Mouse (Mus musculus) forebrain, embryonic 13.5 days (tissue): ENCODE measurements at regions not wholly inside any gene's neighbourhood (a gene's known extent, or its start where the extent isn't known, plus 50 kb on each side); places are given as distances from the start of the nearest gene placed in this dataset.

ENCODE experiments used
- ATAC-seq: fragments of 200-750 bp; cut with Nextera tagmentation; 2 replicates; pipeline ENCODE4 v1.8.0; 2017
- H3K27ac ChIP-seq: fragments of 300-500 bp; sonication (generic); 2 replicates; pipeline ENCODE4 v1.5.1; 2015; ENCODE audit warnings: inconsistent platforms, mild to moderate bottlenecking, moderate library complexity
- H3K27me3 ChIP-seq: fragments of 300-500 bp; sonication (generic); 2 replicates; pipeline ENCODE4 v1.6.1; 2015; ENCODE audit warnings: mild to moderate bottlenecking, inconsistent platforms
- H3K36me3 ChIP-seq: fragments of 300-500 bp; sonication (generic); 2 replicates; pipeline ENCODE4 v1.6.1; 2015; ENCODE audit warnings: mild to moderate bottlenecking, inconsistent platforms; ENCODE audit not compliant: poor library complexity, severe bottlenecking
- H3K4me1 ChIP-seq: fragments of 300-500 bp; sonication (generic); 2 replicates; pipeline ENCODE4 v1.6.1; 2015; ENCODE audit warnings: inconsistent platforms
- H3K4me2 ChIP-seq: fragments of 300-500 bp; sonication (generic); 2 replicates; pipeline ENCODE4 v1.6.1; 2015; ENCODE audit warnings: inconsistent platforms, mild to moderate bottlenecking, moderate library complexity
- H3K4me3 ChIP-seq: fragments of 300-500 bp; sonication (generic); 2 replicates; pipeline ENCODE4 v1.5.1; 2015; ENCODE audit warnings: mild to moderate bottlenecking, inconsistent platforms
- H3K9ac ChIP-seq: fragments of 300-500 bp; sonication (generic); 2 replicates; pipeline ENCODE4 v1.6.1; 2015; ENCODE audit warnings: mild to moderate bottlenecking, inconsistent platforms
- H3K9me3 ChIP-seq: fragments of 300-500 bp; sonication (generic); replicated peaks from 2 replicates; pipeline ENCODE4 v1.6.1; 2016; ENCODE audit warnings: inconsistent platforms
- WGBS: fragments of 180-500 bp; shearing (Covaris S2); methylation state at CpG from one replicate; pipeline ENCODE4 v1.1.7; 2015; 5-methylcytosine and 5-hydroxymethylcytosine counted together

- Histone ChIP-seq H3K27me3 (no peaks in the 10 kb centered on the region), H3K36me3 (no peaks in the 10 kb centered on the region), H3K9me3 (no peaks in the 10 kb centered on the region), H3K4me1 (no peaks in the 10 kb centered on the region), H3K4me3 (no peak overlapping the region), H3K4me2 (no peak overlapping the region), H3K9ac (no peak overlapping the region), H3K27ac (no peak overlapping the region)
- ATAC-seq: no peak
- WGBS: 76% methylated on average over 1 of the region's 1 CpGs
These were observed 1146.4 kb downstream of the Gsdmc2 start for GRCm38 (mm10) chr15:62698559-62698958.

- 61% methylated on average over 3 of the region's 3 CpGs for WGBS
- H3K4me2 ChIP-seq: no peak overlapping the region
- H3K9ac ChIP-seq: no peak overlapping the region
- no peaks in the 10 kb centered on the region for H3K36me3 ChIP-seq
- H3K4me3 ChIP-seq: no peak overlapping the region
- no peak for ATAC-seq
- H3K9me3 ChIP-seq: no peaks in the 10 kb centered on the region
- no peak overlapping the region for H3K27ac ChIP-seq
- no peaks in the 10 kb centered on the region for H3K27me3 ChIP-seq
- H3K4me1 ChIP-seq: no peaks in the 10 kb centered on the region
These were observed 1150.2 kb downstream of the Gsdmc2 start for GRCm38 (mm10) chr15:62694734-62695133.

GRCm38 (mm10) chr15:62693671-62694070 lies 1151.3 kb downstream of the Gsdmc2 start:
- WGBS: 95% methylated on average over 9 of the region's 10 CpGs
- ATAC-seq: no peak
- H3K4me2 ChIP-seq: no peak overlapping the region

GRCm38 (mm10) chr15:62673410-62673809 lies 1171.6 kb downstream of the Gsdmc2 start:
- no peaks in the 10 kb centered on the region for H3K9me3 ChIP-seq
- no peaks in the 10 kb centered on the region for H3K27me3 ChIP-seq
- ATAC-seq: peak; percentile 81
- no peak overlapping the region for H3K9ac ChIP-seq
- no peak overlapping the region for H3K4me3 ChIP-seq
- H3K4me1 ChIP-seq: 0 out of 2 replicates have a peak, but pooled peaks cover 7% of the 10 kb centered on the region
- H3K27ac ChIP-seq: no peak overlapping the region
- no peak overlapping the region for H3K4me2 ChIP-seq
- H3K36me3 ChIP-seq: no peaks in the 10 kb centered on the region
- WGBS: 31% methylated on average over 4 of the region's 4 CpGs

More at GRCm38 (mm10) chr15:62693671-62694070, 1151.3 kb downstream of the Gsdmc2 start:
- no peak overlapping the region for H3K4me3 ChIP-seq
- H3K4me1 ChIP-seq: no peaks in the 10 kb centered on the region
- H3K27ac ChIP-seq: no peak overlapping the region
- no peaks in the 10 kb centered on the region for H3K27me3 ChIP-seq
- no peaks in the 10 kb centered on the region for H3K36me3 ChIP-seq
- no peaks in the 10 kb centered on the region for H3K9me3 ChIP-seq
- H3K9ac ChIP-seq: no peak overlapping the region

- 87% methylated on average over 3 of the region's 3 CpGs for WGBS
- no peaks in the 10 kb centered on the region for H3K27me3 ChIP-seq
- no peak overlapping the region for H3K4me3 ChIP-seq
- no peaks in the 10 kb centered on the region for H3K36me3 ChIP-seq
- H3K9me3 ChIP-seq: no peaks in the 10 kb centered on the region
- H3K9ac ChIP-seq: no peak overlapping the region
- ATAC-seq: no peak
- H3K27ac ChIP-seq: no peak overlapping the region
- H3K4me2 ChIP-seq: no peak overlapping the region
- 0 out of 2 replicates have a peak, but pooled peaks cover 7% of the 10 kb centered on the region for H3K4me1 ChIP-seq
These were observed 1175.0 kb downstream of the Gsdmc2 start for GRCm38 (mm10) chr15:62670026-62670425.

GRCm38 (mm10) chr15:62659096-62659495 lies 1185.9 kb downstream of the Gsdmc2 start:
- Histone ChIP-seq H3K4me1 (no peaks in the 10 kb centered on the region), H3K9ac (no peak overlapping the region), H3K27me3 (no peaks in the 10 kb centered on the region), H3K4me3 (no peak overlapping the region), H3K27ac (no peak overlapping the region), H3K36me3 (no peaks in the 10 kb centered on the region), H3K4me2 (no peak overlapping the region), H3K9me3 (no peaks in the 10 kb centered on the region)
- WGBS: 39% methylated on average over 4 of the region's 4 CpGs
- no peak for ATAC-seq

GRCm38 (mm10) chr15:62658695-62659094 lies 1186.3 kb downstream of the Gsdmc2 start:
- 63% methylated on average over 1 of the region's 1 CpGs for WGBS

GRCm38 (mm10) chr15:62646476-62647168 lies 1198.4 kb downstream of the Gsdmc2 start:
- Histone ChIP-seq H3K4me1 (no peaks in the 10 kb centered on the region), H3K4me3 (no peak overlapping the region), H3K9me3 (no peaks in the 10 kb centered on the region), H3K27me3 (no peaks in the 10 kb centered on the region), H3K9ac (no peak overlapping the region), H3K27ac (no peak overlapping the region), H3K4me2 (no peak overlapping the region), H3K36me3 (no peaks in the 10 kb centered on the region)
- 74% methylated on average over 6 of the region's 6 CpGs for WGBS
- no peak for ATAC-seq

More at GRCm38 (mm10) chr15:62658695-62659094, 1186.3 kb downstream of the Gsdmc2 start:
- Histone ChIP-seq H3K4me2 (no peak overlapping the region), H3K4me1 (no peaks in the 10 kb centered on the region), H3K27ac (no peak overlapping the region), H3K27me3 (no peaks in the 10 kb centered on the region), H3K9me3 (no peaks in the 10 kb centered on the region), H3K36me3 (no peaks in the 10 kb centered on the region), H3K9ac (no peak overlapping the region), H3K4me3 (no peak overlapping the region)
- ATAC-seq: no peak

- ATAC-seq: no peak
- Histone ChIP-seq H3K4me3 (no peak overlapping the region), H3K27me3 (no peaks in the 10 kb centered on the region), H3K9ac (no peak overlapping the region), H3K36me3 (no peaks in the 10 kb centered on the region), H3K9me3 (no peaks in the 10 kb centered on the region), H3K4me2 (no peak overlapping the region), H3K27ac (no peak overlapping the region), H3K4me1 (no peaks in the 10 kb centered on the region)
- 77% methylated on average over 2 of the region's 2 CpGs for WGBS
These were observed 1200.2 kb downstream of the Gsdmc2 start for GRCm38 (mm10) chr15:62644744-62645143.

GRCm38 (mm10) chr15:62644296-62644695 lies 1200.7 kb downstream of the Gsdmc2 start:
- Histone ChIP-seq H3K27ac (no peak overlapping the region), H3K4me1 (no peaks in the 10 kb centered on the region), H3K9me3 (no peaks in the 10 kb centered on the region), H3K27me3 (no peaks in the 10 kb centered on the region), H3K36me3 (no peaks in the 10 kb centered on the region), H3K9ac (no peak overlapping the region), H3K4me2 (no peak overlapping the region), H3K4me3 (no peak overlapping the region)
- 91% methylated on average over 1 of the region's 1 CpGs for WGBS
- ATAC-seq: no peak

GRCm38 (mm10) chr15:62641051-62641710 lies 1203.8 kb downstream of the Gsdmc2 start:
- ATAC-seq: no peak
- no peaks in the 10 kb centered on the region for H3K36me3 ChIP-seq
- no peak overlapping the region for H3K27ac ChIP-seq
- no peak overlapping the region for H3K4me2 ChIP-seq
- no peaks in the 10 kb centered on the region for H3K4me1 ChIP-seq
- no peaks in the 10 kb centered on the region for H3K27me3 ChIP-seq
- no peaks in the 10 kb centered on the region for H3K9me3 ChIP-seq
- H3K4me3 ChIP-seq: no peak overlapping the region
- H3K9ac ChIP-seq: no peak overlapping the region
- 67% methylated on average over 7 of the region's 7 CpGs for WGBS

GRCm38 (mm10) chr15:62625406-62625805 lies 1219.6 kb downstream of the Gsdmc2 start:
- Histone ChIP-seq H3K9ac (no peak overlapping the region), H3K27ac (no peak overlapping the region), H3K4me3 (no peak overlapping the region), H3K36me3 (no peaks in the 10 kb centered on the region), H3K4me1 (no peaks in the 10 kb centered on the region), H3K4me2 (no peak overlapping the region), H3K27me3 (no peaks in the 10 kb centered on the region), H3K9me3 (no peaks in the 10 kb centered on the region)
- 90% methylated on average over 7 of the region's 7 CpGs for WGBS
- ATAC-seq: no peak
